Mouse (Mus musculus) urinary bladder, postnatal 14 days (tissue): Measurements from ENCODE around the gene 2900026A02Rik.

Experiments used
- DNase-seq: peaks from one replicate; pipeline ENCODE4 v3.0.0; 2021; ENCODE audit warnings: low spot score

Gene 2900026A02Rik

DNA sequence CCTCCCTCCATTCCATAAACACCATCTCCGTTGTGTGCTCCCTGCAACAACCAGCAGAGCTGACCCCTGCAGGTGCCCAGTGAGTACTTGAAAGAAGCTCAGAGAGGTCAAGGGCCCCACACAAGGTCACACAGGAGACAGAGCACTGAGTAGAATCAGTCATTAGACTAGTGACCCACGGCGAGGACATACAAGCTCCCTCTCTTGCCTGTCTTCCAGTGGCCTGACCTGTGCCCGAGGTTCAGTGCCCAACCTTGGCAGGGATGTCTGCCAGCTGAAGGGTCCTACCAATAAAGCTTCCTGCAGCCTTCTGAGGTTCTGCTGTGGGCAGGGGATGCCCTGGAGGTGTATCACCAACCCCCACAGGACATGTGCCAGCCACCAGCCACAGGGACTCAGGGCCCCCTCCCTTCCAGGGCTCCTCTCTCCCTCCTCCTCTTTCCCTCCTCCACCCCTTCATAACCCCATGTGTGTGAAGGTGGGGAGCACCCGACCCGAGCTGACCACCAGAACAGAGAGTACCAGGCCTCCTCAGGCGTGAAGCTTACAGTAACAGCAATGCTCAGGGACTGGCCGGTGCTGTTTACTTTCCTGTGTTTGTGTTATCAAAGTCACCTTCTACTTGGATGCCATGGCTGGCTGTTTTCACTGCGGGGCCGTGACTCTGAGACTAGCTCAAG is 8.7 kb downstream of the 2900026A02Rik start:
- no peak for DNase-seq

DNA sequence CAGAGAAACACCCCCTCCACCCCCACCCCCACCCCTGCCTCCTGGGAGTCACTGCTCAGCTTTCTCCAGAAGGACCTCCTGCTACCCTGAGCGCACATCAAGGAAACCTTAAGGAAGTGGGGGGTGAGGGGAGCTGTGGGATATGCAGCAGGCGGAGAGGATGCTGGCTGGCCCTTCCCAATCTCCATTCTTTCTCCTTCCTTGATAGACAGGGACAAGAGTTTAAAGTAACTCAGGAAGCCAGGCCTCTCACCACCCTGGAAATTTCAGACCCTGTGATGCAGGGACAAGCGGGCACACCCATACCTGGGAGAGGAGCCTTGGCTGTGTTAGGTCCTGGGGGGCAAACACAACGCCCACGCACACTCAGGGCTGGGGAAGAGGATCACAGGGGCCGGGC is 10.7 kb downstream of the 2900026A02Rik start:
- DNase-seq = no peak

DNA sequence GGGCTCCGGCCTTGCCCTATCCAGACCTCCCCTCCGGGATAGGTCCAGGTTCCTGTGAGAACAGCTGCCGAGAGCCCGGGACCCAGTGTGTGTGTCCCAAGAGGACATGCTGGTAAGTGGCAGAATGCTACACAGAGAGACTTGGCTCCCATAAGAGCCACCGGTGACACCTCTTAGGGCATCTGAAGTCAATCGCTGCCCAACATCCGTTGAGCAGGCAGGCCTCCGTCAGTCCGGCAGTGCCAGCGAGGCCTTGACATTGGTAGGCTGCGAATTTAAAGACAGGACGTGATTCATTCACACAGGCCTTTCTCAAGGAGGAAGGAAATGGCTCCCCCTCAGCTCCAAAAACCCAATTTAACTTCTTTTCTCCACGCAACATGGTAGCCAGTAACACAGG is 11.1 kb downstream of the 2900026A02Rik start:
- no peak for DNase-seq

DNA sequence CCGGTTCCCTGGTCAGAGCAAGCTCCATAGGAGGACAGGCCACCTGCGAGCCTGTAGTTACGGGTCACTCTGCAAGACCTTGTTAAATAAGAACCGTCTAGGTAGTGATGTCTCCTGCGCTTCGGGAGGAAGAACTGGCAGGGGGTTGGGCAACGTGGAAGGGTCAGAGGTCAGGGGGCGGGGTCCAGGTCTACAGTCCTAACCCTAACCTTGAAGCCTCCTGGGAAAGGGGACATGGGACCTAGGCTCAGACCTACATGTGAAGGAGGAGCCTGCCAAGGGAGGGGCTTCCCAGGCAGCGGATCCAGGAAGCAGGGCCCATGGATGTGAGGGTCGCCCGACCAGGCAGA is 11.7 kb downstream of the 2900026A02Rik start:
- no peak for DNase-seq

DNA sequence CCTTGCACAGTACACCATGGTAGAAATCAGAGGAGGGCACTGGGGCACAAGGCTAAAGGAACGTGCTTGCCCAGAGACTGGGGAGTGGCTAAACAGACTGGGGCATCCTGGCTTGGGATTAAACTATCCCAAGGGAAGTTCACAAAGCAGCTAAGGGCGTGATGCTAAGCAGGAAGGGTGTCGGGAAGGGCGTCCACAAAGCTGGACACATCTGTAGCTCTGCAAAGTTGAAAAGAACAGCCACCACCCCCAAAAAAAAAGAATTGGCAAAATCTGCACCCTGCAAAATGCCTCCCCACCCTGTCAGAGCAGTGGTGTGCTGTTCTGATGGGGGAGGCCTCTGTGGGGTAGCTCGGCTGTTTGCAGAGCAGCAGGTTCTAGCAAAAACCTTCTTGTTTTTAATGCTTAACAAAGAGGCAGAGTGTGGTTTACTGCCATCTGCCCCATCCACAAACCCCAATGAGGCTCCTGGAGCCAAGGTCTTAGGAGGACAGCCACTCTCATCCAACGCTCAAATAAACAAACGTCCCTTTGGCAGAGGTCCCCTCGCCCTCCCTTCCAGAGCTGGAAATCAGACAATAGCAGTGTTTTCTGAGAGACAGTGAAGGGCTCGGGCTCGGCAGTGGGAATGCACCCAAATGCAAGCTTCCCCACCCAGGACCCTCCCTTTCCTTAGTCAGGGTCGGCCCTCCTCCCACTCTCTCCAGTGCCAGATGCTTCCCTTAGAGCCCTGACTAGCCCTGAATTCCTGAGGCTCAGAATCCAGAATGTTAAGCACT is 12.2 kb downstream of the 2900026A02Rik start:
- peak; percentile 80 for DNase-seq

DNA sequence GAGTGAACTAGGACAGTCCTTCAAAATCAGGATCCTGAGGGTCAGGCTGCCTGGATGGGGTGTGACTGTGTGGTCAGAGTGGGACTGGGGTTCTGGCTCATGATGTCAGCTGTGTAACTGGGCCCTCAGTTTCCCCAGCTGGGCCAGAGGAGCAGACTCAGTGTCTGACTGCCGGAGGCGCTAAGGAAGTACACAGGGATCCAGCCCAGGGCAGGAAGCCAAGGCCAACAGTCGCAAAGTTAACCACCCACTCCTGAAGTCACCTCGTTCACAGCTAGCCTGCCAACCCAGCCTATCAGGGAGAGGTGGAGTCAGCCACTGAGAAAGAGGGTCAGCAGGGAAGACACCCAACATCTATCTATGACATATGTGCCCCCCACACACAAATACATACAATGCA is 13.0 kb downstream of the 2900026A02Rik start:
- peak; percentile 76 for DNase-seq

DNA sequence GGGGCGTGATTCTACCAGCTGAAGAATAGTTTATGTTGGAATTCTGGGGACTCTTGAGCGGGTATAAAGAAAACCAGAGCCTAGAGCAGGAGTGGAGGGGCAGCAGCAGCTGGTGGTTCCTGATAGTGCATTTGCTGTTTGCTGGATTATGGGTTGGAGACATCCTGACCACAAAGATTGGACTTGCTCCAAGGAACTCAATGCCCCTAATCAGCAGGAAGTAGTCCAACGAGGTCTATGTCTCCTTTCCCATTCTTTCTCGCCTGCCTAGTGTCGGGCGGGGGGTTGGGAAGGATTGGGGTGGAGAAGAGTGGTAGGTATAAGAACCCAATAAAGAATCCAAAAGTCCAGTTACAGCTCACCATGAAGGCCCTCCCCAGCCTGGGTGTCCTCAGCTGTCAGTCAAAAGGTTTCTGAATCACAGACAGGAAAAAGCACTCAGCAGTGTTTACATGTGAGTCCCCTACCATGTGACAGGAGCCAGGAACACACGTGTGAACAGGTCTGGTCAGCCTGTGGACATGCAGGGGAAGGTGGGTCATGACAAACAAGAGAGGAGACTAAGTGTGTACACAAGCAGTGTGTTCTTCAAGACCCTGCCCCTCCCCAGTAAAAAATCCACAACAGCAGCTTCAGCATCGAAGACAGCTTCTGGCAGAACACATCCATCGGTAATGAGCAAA is 14.2 kb downstream of the 2900026A02Rik start:
- no peak for DNase-seq

DNA sequence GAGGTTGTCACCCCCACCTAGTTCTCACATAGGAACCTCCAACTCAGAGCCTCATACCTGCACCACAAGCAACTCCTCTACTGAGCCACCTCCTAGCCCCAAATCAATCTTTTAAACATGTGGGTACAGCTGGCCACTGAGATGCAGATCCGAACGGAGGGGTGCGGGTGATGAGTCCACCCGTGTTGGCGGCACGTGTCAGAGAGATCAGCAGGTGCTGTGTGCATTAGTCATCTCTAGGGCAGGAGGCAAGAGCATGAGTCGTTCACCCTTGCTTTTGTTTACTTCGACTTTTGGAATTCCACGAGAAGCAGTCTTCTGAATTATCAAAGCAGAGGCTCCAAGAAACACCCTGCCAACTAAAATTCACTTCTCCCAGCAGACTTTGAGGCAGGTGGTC is 16.8 kb downstream of the 2900026A02Rik start:
- DNase-seq = peak; percentile 49

DNA sequence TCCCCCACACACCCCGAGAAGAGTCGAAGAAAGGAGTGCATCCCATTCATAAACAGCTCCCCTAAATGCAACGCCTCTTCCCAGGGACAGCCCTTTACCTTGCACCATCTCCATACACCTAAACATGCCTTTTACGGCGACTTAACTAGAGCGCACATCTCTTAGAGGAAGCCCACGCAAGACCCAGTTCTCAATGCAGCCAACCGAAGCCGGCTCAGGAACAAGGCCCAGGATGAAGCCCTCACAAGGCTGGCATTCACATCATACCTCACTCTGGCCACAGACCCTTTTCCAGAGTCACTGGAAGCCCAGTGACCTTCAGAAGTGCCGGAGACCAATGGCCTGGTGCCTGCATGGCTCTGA is 21.3 kb downstream of the 2900026A02Rik start:
- DNase-seq = no peak

DNA sequence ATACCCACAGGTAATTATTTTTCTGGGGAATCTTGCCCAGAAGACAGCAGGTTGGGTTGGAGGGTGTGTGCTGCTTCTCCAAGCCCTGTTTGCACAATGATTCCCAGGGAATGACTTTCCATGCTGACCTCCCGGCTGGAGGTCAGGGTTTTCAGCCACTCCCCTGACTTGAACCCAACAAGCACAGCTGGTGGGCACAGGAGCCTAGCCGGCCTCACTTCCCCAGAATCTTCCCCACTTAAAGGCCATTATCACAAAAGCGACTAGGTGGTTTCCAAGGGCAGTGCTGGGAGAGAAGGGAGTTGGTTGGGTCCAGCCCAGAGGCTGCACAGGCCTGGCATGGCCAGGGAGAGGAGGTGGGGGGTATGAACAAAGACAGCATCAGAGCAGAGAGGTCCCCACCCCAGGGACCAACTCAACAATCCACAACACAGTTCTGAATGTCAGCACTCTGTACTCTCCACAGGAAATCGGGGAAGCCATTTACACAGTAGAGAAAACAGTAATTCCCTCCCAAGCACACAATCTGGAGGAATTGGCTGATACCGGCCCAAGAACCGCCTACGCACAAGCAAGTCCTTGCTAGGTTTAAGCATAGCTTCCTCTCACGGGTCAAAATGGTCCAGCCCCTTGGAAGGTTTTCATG is 21.8 kb downstream of the 2900026A02Rik start:
- no peak for DNase-seq

DNA sequence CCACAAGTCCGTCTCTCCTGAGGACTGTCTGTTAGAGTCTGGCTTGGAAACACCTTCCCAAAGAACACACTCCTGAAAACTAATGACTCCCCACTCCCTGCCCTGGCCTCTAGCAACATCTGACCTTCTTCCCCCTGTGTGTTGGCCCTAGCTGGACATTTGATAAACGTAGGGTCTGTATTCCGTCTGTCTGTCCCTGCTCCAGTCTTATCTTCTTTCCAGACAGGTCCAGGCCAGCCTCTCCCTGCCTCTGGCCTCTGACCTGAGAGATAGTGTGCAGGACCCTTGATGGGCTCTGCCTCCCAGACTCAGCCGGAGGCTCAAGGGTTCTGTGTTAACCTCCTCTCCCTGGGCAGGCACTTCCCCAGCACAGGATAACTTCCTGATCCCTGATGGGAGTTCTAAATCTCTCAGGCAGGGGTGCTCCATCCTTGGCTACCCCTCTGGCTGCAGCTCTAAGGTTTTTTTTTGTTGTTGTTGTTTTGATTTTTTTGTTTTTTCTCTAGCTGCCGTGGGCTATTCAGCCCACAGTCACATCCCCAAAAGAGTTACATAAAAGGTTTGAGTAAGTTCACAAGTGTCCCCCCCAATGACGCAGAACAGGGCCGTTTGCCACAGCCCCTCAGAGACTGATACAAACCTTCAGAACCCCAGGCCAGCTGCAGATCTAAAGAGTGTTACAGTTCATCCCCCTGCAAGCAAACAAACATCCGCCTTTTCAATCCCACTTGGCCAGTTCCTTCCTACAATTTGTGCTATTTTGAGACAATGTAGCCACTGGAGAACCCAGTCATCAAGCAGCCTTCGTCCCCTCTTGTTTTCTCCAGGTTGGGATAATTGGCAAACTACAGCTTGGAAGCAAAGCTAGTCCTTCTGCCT is 23.9 kb downstream of the 2900026A02Rik start:
- DNase-seq = no peak

DNA sequence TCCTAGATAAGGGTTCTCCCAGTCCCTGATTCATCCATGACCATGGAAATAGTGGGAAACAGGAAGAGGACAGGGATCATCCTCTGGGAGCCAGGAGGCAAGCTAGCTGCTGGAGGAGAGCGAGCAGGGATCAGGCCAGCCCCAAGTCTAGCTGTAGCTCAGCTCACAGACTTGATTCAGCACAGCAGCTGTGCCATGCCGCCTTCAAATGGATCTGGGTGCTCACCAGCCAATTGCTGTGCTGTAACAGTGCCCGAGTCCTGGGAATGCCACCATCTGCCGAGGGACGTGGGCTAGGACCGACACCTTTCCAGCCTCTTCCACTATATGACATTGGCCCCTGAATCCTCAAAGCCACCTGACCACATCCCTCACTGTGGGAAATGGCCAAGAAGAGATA is 25.1 kb downstream of the 2900026A02Rik start:
- DNase-seq = no peak

DNA sequence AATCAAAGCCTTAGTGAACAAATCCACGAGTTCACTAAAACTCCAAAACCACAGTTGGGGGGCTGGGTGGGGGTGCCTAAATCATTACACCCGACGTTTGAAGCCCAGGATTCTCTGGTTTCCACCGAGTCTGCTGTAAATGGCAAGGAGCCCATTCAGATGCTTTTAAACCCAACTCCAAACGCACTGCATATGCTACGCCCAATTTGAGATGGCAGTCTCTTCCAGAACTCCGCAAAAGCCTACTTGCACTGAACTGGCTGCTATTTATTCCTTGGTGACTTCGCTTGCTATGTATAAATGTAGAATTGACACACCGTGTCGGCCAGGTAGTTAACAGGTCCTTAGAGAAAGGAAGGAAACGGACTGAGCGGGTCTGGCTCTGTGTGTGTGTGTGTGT is 25.6 kb downstream of the 2900026A02Rik start:
- DNase-seq = no peak

DNA sequence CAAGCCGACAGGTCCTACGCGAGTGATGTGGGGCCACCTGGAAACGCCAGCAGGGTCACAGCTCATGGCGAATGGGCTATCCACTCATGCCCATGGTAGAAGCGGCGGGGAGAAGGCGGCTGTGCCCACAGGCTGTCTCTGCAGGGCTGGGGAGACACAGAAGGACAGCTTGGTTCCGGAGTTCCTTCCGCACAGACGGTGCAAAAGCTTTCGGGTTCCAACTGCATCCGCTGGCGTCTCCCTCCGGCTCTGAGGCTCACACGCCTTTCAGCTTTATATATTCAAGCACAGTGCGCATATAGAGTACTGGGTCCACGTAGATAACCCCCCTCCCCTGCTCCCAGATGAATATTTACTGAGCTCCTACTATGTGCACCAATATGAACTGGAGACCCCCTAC is 27.3 kb downstream of the 2900026A02Rik start:
- no peak for DNase-seq

DNA sequence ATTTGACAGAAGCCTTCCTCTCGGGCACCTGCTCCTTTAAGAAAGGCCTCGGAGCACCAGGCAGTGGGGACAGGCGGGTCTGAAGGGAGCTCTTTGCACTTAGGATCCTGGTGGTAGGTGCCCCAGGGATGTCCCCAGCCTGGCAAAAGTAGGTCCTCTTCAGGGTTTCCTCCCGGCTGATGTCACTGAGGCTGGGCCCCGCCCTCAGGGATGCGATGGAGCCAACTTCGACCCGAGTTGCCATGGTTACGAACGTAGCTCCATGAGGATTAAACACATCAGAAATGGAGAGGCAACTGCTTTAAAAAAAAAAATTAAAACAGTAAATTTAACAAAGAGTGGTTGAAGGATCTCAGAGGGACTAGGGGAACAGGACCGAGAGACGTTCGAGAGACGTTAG is 29.1 kb downstream of the 2900026A02Rik start:
- no peak for DNase-seq

DNA sequence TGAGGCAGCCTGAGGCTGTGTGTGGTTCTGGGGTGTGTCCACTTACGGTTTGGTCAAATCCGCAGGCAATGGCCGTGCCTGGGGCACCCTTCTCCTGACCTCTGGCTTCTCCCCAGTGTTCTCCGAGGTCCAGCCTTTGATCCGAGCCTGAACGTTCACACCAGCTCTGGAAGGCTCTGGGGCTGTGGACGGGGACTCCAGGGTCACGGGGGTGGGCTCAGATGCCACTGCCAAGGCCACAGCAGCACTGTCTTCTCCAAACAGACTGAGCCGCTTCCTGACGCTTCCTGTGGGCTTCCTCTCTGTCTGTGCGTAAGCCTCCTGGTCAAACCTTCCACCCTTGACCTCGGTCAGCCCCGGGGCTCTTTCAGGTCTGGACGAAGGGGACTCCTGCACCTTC is 30.5 kb downstream of the 2900026A02Rik start:
- no peak for DNase-seq

DNA sequence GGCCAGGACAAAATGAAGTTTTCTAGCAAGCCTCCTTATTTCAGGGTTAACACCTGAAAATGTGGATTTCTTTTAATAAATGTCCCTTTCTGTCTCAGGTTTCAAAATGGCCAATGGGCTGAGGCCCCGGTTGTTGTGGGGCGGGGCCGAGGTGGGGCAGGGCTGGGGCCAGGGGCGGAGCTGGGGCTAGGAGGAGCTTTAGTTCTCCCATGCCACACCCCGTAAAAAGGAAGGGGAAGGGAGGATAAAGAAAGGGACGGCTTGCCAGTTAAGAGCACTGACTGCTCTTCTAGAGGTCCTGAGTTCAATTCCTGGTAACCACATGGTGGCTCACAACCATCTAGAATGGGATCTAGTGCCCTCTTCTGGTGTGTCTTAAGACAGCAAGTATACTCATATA is 39.6 kb downstream of the 2900026A02Rik start:
- DNase-seq = no peak

DNA sequence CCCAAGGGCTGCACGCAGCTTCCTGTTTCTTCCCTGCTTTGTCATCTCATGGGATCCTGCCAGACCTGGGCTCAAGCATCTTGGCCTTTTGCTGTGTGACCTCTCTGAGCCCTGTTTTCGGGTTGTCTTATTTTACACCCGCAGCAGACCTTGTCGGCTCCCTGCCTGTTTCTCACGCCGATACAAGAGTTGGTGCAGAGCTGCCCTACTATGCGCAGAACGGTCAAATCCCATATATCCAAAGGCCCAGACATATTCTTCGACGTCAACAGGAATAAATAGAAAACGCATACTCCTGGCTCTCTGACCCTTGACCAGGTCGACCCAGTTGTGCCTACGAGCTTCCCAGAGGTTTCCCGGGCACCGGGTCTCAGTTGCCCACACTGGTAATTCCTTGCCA is 40.3 kb downstream of the 2900026A02Rik start:
- no peak for DNase-seq

DNA sequence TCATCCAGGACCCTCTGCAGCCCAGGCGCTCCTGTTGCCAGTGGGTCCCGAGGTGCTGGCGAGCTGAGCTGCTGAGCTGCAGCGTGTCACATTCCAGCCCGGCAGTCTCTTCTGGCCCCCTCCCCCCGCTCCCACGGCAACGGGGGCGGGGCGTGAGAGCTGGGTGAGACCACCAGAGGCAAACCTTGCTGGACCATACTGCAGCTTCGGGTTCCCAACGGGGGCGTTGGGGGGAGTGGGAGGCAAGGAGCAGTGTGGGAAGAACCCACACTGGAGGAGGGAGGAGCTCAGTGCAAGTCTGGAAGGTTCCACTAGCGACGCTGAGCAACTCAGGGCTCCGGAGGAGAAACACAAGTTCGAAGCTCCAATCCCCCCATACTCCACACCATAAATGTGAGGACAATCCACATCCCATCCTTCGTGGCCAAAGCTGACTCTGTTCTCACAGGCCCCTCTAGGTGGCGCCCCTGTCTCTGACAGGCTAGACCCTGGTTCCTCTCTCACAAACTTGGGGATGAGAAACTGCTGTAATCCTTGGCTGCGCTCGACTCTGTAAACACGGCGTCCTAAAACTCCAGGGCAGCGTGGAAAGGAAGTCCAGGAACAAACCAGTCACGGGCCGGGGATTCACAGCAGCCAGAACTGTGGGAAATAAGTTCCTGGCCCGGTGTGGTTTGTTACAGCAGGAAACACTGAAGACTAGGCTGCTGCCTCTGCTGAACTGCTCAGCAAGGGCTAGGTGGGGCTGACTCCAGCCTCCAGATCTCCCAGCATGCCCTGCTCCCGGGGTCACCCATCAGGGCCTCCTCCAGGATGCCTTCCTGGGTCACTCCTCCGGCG is 41.0 kb downstream of the 2900026A02Rik start:
- DNase-seq = peak; percentile 92

DNA sequence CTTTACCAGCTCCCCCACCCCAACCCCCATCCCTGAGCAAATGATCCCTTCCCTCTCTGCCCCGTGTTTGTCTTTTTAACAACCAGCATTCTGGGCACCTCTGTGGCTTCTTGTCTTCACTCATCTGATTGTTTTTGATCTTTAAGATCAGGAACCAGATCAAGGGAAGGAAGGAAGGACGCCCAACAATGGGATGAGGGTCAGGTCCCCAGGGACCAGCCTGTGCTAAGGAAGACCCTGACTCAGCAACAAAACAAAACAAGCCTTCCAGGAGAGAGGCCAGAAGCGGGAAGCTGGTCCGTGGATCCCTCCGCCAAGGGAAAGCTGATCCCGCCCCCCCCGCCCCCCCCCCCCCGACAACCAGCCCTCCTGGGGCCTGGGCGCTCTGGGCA is 41.6 kb downstream of the 2900026A02Rik start:
- no peak for DNase-seq

DNA sequence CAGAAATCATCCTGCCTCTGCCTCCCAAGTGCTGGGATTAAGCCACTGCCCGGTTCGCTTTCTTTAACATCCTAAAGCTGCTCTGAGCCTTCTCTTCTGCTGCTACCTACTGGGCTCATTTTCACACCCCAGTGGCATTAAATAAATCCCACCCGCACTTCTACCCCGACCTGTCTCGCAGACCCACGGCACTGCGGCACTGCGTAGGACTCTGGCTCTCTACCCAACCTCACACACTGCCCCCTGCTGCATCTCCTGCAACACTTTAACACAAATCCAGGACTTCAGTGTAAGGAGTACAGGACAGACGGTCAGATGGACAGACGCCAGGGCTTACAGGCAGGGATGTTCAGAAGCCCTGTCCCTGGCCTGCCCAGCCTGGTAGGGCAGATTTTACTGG is 45.1 kb downstream of the 2900026A02Rik start:
- DNase-seq = no peak
